Mouse (Mus musculus) adrenal gland, postnatal 25 days (tissue): ENCODE measurements around the gene Myo1c. TPM values are rescaled to one million over a fixed set of nuclear protein-coding genes. Genes with fewer than 3 reads are reported as not detected.

Experiments
- DNase-seq: peaks from one replicate; pipeline ENCODE4 v3.0.0; 2021; ENCODE audit warnings: mixed read lengths
- long read RNA-seq: library from polyadenylated mRNA; stranded (forward); transcript quantifications from one replicate; pipeline ENCODE4 v2.0.0, GENCODE M21; 2021
- total RNA-seq: library from RNA; stranded (reverse); gene quantifications from 2 replicates; pipeline ENCODE4 v1.2.3, GENCODE M21; 2021

Myo1c gene
- 157 and 166 TPM in 2 replicates for total RNA-seq
- long read RNA-seq, full-length matches to known transcripts, result 5 of 35 reads
- long read RNA-seq, partial matches to known transcripts, result 21 of 35 reads
- long read RNA-seq, other reads (novel, unspliced or antisense), result 9 of 35 reads

DNA sequence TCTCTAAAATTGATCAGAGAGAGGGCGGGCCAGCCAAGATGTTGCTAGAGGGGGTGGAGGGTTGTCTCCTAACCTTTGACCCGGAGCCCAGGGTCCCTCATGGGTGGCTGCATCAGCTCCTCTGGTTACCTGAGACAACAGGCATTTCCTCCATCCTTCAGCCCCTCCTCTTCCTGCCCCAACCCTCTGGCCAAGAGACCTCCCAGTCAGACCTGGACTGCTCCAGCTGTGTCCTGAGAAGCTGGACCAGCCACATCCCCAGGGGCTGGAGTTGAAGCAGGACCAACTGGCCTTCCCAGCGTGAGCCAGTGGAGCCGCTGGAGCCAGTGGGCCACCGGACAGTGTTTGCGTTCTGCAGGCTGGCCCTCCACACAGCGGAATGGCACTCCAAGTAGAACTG, at the start of gene Myo1c:
TSS of gene Myo1c (plus strand) at position 194 of the 400 bp plus-strand sequence.
- peak; percentile 55 for DNase-seq

DNA sequence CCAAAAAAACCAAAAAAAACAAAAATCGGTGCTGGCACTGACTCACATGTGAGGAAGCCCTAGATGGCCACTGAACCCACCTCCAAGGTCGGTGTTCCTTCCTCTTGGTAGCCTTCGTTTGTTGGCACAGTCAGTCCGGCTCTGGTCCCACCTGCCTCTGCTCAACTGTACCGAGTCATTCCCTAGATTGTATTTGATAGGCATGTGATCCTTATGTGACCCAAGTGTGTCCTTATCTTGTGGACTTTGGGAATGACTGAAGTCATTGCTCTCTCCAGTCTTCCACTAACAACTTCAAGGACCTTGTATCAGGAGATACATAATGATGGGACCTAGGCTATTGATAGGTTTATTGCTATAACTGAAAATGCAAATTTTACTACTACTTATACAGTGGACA, 45.5 kb upstream of the Myo1c start:
- DNase-seq, result no peak

DNA sequence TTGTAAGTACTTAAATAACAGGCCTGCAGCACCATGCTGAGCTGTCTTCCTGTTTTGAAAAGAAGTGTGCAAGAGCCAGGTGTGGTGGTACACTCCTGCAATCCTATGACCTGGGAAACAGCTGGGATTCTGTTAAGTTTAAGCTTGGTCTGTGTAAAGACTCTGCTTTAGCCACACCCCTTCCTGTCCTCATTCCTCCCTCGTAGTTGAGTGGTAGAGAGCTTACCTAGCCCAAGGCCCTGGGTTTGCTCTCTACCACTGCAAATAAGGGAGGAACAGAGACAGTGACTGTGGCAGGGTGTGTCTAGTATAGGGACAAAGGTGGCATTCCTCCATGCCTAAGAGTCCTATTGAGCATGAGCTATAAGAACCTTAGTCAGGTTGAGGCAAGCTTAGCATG, 45.0 kb upstream of the Myo1c start:
- no peak for DNase-seq

DNA sequence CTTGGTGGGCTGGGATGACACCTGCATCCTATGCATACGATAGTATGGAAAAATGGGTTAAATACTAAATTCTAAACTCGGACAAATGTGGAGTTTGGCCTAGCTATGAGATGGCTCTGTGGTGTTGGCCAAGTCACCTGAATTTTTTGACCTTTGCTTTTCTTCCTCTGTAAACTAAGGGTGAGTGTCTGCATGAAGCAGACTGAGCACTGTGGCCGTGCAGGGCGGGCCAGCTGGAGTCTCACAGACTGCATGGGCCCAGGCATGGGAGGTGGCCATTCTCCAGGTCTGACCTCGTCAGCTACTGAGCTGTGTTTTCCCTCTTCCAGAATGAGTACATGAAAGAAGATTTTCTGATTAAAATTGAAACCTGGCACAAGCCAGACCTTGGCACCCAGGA, 41.5 kb upstream of the Myo1c start:
- no peak for DNase-seq

DNA sequence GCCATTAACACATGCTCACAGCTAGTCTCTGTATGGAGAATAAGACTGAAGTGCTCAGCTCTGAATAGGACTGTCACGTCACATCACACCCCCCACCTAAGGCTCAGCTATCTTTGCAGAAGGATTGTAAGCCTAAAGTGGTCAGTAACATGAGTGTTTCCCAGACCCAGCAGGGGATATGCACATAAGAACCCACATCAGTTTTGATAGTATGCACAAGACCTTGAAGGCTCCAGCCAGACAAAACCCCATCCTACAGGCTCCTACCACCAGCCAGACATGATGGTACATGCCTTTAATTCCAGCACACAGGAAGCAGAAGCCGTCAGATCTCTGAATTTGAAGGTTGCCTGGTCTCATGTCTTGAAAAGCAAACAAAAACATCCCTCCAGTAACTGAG, 40.3 kb upstream of the Myo1c start:
- DNase-seq, result no peak

DNA sequence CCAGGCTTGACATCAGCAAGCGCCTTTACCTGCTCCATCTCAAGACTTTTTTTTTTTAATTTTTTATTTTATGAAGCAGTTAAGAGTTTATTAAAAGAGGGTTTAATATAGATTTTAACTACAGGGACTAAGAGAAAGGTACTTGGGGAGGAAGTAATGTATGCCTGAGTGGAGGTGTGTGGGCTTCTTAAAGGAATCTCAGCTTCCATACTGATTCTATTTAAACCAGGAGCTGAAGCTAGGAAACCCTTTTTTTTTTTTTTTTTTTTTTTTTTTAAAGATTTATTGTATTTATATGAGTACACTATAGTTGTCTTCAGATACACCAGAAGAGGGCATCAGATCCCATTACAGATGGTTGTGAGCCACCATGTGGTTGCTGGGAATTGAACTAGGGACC, 35.5 kb upstream of the Myo1c start:
- DNase-seq, result no peak

DNA sequence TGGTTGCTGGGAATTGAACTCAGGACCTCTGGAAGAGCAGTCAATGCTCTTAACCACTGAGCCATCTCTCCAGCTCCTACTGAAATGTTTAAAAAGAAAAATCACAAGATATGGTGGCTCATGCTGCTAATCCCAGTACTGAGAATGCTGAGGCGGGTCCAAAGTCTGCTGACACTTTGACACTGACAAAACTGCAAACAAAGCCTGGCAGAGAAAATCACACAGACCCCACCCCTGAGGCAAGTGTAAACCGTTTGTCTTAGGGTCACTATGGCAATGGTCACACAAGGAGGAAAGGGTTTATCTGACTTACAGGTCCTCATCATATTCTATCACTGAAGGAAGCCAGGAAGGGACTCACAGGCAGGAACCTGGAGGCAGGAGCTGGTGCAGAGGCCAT, 34.7 kb upstream of the Myo1c start:
- no peak for DNase-seq

DNA sequence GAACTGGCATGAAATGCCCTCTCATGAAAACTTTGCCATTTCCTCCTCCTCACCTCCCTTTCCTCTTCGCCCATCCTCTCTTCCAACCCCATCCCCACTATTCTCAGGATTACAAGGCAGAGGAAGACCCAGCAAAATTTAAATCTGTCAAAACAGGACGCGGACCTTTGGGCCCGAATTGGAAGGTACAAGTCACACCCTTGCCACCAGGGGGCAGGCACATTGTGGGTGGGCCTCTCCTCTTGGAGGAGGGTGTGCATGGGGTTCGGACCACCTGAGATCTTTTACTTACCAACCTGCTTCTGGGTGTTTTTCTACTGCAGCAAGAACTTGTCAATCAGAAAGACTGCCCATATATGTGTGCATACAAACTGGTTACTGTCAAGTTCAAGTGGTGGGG, 31.2 kb upstream of the Myo1c start:
- DNase-seq, result no peak

DNA sequence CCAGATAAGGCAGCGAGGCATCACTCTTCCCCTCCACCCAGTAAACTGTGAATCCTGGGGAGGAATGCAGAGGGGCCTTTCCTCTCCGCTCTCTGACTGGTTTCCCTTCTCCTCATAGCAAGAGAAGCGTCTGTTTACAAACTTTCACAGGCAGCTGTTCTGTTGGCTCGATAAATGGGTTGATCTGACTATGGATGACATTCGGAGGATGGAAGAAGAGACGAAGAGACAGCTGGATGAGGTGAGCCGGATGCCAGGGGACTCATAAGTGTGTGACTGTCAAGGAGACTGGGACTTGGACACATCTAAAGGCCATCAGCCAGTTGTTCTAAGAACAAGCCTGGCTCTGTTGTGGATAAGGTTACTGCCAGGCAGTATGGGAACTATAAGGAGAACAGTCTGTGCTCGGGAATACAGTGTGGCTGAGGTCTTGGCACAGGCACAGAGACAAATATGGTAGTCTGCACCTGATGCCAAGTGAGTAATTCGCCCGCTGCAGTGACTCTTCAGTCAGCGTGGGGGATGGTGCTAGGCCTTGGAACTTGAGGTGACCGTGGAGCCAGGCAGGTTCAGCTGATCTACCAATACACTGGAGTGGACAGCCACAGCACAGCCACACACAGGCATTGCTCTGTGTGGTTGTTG, 30.0 kb upstream of the Myo1c start:
- peak; percentile 73 for DNase-seq

DNA sequence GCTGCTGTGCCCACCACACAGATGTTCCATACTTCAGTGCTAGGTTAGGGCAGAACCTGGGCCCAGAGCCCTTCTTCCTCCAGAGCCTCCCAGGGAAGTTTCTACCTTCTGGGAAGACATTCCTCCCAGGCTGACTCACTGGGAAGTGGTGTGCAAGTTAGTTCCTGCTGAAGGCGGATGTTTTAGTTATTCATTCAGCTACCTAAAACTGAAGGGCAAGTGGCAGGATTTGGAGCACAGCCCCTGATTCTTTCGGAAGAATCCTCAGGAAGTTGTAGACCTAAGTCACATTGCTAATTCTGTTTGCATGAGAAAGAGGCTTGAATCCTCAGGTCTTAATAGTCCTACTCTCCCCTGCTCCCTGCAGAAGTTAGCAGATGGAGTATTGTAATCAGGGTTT, 28.9 kb upstream of the Myo1c start:
- DNase-seq, result no peak

DNA sequence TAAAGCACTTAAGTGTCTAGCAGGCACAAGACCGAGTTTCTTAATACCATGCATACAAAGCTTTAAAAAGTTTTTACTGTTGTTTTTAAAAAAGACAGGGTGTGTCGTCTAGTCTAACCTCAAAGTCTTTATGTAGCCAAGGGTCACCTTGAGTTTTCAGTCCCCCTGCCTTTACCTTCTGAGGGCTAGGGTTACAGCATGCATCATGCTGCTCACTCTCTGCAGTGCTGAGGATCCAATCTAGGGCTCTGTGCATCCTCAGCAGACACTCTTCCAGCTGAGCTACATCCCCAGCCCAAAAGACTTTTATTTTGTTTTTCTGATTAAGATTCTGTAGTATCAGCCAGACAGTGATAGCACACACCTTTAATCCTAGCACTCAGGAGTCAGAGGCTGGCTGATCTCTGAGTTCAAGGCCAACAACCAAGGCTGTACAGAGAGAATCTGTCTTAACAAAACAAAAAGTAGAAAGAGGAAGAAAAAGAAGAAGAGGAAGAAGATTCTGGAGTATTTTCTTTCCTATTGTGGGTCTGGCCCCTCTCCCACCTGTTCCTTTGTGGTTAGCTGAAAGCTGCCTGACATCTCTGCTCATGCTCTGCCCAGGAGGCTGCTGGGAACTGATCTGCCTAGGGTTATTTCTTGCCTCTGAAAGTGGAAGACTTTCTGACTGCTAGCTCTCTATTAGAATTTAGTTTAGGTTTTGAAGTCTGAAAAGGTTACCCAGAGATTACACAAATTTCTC, 27.5 kb upstream of the Myo1c start:
- DNase-seq, result no peak

DNA sequence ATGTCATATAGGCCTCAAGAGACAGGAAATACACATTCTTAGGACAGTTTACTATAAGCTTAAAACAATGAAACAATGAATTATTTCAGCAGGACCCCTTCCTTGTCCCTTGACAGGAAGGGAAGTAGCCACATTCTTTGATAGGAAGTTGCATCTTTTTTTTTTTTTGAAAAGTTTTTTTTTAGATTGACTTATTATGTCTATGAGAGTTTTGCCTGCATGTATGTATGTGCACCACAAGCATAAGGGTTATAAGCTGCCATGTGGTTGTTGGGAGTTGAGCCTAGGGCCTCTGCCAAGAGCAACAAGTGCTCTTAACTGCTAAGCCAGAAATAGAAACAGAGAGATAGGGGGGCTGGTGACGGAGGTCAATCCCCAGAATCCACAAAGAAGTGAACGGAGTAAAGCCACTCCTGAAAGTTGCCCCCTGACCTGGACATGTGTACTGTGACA, 26.2 kb upstream of the Myo1c start:
- DNase-seq, result no peak

DNA sequence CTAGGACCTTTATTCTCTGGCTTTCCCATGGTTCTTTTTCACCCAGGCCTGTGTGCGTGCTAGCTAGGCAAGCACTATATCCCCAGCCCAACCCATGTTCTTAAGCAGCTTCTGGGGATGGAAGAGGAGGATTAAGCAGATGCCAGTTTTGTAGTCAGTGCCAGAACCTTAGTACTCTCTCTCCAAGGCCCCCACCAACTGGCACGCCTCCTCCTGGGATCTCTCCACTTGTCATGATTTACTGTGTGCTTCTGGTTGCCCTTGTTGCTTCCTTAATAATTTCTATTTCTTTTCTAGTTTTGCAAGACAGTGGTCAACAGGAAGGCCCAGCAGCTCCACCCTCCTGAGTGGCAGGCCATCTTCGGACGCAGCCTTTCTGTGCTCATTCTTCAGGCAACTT, 24.5 kb upstream of the Myo1c start:
- DNase-seq, result no peak

DNA sequence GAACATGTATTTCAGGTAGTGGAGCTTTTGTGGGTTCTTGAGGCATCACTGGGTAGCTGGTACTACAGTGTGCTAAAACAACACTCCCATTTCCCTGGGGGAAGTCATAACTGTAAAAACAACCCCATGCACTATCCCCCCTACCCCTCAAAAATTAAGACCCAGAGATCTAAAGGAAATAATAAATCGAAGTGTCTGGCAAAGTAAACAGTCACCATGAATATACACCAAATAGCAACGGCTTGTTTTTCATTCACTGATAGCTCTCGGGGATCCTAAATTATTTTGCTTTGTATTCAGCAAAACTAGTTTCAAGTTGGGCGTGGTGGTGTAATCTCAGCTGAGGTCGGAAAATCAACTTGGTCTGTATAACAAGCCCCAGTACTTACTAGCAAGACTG, 20.2 kb upstream of the Myo1c start:
- no peak for DNase-seq

DNA sequence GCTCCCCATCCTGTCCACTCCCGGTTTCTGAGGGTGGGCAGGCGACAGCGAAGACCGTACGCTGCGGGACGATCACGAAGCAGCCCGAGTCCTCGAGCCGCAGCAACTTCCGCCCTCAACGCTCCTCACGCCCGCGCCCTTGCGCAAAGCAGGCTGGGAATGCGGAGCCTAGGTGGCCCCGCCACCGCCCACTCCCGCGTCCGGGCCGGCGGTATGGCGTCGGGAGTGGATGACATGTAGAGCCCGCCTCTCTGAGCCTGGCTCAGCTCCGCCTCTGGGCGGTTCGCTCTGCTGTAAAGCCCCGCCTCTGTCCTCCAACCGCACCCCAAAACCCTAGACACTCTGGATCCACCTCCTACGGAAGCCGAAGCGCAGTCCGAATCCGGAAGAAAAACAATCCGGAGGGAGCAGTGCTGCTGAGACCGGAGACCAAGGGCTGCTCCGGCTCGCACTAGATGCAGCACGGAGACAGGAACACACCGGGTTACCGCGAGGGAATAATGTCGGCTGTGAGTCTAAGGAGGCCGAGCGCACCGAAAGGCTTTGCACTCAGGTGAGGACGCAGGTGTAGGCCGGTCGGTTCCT, 19.6 kb upstream of the Myo1c start, which contains the start of gene Inpp5k:
TSS of gene Inpp5k (plus strand) at position 344 of the 585 bp plus-strand sequence.
- DNase-seq, result peak; percentile 94

DNA sequence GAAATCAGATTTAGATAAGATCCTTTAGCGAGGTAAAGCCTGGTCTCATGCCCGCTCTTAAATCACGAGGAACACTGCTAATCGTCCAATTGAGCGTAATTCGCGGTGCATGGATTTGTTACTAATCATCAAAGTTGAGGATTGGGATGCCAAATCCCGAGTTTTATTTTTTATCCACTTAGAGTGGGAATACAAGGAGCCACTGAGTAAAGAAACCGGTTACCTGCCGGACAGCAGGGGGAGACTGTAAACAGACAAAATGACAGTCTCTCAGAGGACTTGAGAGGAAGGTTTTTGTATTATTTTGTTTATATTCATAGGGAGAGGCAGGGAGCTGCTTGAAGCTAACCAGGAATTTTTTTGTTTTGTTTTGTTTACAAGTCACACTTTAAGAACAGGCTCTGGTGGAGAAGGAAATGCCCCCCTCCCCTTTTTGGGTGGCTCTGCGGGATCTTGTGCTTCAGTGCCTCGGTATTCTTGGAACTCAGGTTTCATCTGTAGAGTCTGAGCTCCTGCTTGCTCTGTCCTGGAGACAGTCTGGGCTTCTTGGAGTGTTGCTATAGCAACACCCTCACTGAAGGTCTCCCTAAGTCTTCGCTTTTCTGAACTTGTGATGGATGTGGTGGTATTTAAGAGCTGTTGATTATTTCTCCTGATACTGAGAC, 18.6 kb upstream of the Myo1c start:
- no peak for DNase-seq

DNA sequence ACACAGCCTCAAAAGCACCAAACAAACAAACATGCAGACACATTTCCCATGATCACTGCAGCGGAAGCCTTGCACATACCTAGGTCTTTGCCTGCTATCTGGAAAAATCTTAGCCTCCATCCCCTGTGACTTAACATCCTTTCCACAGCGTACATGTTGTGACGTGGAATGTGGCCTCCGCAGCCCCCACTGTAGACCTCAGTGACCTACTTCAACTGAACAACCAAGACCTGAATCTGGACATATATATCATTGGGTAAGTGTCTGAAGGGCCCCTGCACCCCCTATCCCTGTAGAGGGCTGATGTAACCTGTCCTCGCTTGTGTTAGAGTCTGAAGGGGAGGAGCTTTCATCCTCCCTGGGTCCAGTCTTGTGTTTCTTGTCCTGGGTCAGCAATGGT, 17.4 kb upstream of the Myo1c start:
- no peak for DNase-seq

DNA sequence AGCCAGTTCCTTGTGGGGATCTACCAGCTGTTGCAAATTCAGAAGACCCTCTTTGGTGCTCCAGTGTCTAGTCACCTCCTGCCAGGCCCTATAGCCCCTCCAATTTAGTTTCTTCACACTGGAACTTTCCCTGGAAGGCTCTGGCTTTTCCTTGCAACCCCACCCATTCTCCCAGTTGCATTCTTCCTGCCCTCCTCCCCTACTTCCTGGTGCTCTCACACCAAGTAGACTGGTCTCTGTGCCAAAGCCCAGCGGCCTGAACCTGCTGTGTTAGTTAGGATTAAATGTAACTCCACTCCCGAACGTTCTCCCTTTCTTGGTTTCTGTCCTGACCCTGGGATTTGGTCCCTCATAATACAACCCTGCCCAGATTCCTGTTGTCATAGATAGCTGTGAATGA, 15.5 kb upstream of the Myo1c start:
- DNase-seq, result no peak

DNA sequence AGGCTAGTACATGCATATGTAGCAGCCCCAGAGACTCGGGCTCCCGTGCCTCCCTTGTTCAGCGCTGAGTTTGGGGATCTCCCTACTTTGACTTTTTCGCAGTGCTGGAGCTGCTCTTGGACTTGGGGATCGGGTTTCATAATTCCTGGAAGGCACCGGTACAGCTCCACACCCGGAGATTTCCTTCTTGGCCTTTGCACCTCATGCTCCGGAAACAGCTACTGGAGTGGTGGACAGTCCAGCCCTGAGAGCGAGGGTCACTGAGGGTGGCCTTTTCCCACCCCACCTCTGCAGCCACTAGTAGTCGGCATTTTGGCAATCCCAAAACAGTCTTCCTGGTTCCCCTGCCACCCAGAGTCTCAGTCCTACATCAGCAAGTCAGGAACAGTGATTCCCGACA, 15.0 kb upstream of the Myo1c start:
- no peak for DNase-seq

DNA sequence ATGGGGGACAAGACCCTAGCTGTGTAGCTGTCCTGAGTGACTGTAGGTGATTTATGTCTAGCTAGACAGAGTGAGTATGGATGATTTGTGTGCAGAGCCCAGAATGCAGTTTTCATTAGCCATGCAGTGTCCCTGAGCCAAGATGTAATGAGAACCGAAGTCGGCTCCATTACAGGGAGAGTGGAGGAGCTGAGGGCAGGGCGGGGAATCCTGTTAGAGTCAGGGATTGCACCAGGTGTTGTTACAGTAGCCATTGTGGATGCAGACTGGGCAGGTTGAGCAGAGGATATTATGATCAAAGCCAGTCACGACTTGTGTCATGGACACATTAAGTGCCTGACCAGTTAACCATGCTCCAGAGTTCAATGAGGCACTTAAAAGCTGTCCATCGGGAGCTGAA, 7.0 kb upstream of the Myo1c start:
- DNase-seq, result no peak

DNA sequence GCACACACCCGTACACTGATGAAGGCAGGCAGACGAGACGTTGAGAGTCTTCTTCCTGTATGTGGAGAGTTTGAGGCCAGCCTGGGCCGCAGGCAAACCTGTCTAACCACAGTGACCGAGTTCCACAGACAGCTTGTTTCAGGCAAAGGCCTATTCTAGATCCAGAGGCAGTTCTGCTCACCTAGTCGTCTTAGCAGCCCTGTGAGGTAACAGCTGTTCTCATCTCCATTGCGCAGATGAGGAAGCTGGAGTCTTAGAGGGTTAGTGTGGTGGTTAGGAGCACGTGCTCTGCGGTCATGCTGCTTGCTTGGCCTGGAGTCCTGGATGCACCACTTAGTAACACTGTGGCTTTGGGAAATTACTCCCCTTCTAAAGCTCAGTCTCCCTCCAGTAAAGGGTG, 5.6 kb upstream of the Myo1c start:
- no peak for DNase-seq

DNA sequence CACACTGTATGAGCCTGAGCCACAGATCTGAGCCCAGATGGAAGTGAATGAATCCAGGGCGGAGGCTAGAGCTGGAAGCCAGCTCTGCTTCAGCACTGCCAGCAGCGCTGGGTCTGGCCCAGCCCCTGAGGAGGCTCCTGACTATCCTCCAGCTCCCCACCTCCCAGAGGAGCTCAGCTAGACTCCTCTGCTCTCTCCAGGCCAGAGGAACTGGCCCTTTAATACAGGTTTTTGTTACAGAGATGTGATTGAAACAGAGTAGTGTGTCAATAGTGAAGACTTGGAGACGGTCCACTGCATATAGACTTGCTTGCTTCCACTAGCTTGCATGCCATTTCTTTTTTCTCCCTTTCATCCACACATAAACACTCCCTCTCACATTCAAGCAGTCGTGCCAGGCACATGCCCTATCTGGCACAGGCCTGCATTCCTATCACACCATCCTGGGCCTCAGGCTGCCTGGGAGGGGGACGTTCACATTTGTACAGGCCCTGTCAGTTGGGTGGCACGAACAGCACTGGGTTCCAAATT, 2.6 kb upstream of the Myo1c start:
- DNase-seq, result peak; percentile 29

DNA sequence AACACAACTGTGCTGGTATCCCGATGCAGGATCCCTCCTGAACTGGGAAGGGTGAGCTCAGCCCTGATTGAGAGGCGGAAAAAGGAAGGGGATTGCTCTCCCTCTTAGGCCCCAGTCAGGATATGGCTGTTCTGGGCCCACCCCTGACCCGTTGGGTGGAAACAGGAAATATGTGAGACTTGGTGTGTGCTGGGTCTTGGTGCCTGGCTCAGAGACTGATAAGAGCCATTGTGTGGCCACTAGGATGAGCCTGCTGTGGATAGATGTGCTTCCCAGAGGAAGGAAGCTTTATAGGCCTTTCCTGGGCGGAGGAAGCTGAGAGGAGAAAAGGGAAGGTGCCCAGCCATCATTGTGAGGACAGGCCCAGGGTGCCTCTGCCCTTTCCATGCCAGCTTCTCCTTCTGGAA, 1.1 kb upstream of the Myo1c start:
- DNase-seq, result no peak
